9 mouse cellular contexts compared by ENCODE assay signal in genomic region chr2:136885579-136885978, GRCm38 (mm10). TPM values are rescaled to one million over a fixed set of nuclear protein-coding genes. Genes with fewer than 3 reads are reported as not detected.
DNase-seq lines count a peak whose midpoint lies in the region; ATAC-seq and TF ChIP-seq lines count a peak whose summit lies in the region.
"Had no signal": no experiment of that assay in that cellular context is flagged by ENCODE, and none has a peak within 500 bp of the region (broad histone marks: within the 10 kb centered on the region; RNA-seq: fewer than 3 reads in every experiment).

TSS of gene AL731706.2 (minus strand) at chr2:136885679.

- no peak for DNase-seq in forebrain, embryonic 10.5 days (ENCODE audit: extremely low spot score, low spot score)
- DNase-seq in forebrain, postnatal 0 days: no peak
- no peak for DNase-seq in T-cell, adult 2 months (ENCODE audit: low spot score)
- no peak for DNase-seq in ovary, adult 18-20 months (ENCODE audit: low spot score)
- no peak for DNase-seq in cerebellum, adult 2 months

- H3K9ac ChIP-seq in forebrain, postnatal 0 days: no peak within 1 kb of the TSS
- H3K9ac ChIP-seq in ES-Bruce4 (ENCODE audit: low read depth, poor library complexity, severe bottlenecking): no peak within 1 kb of the TSS
- H3K9ac ChIP-seq in heart, embryonic 11.5 days (ENCODE audit: low read depth, low read length): no peak within 1 kb of the TSS
- no peak within 1 kb of the TSS for H3K9ac ChIP-seq in liver, embryonic 12.5 days

- H3K27me3 ChIP-seq in forebrain, embryonic 10.5 days (ENCODE audit: poor library complexity, severe bottlenecking): no peaks in the 10 kb centered on the region
- no peaks in the 10 kb centered on the region for H3K27me3 ChIP-seq in forebrain, postnatal 0 days (ENCODE audit: insufficient read depth, low read length)
- H3K27me3 ChIP-seq in ES-Bruce4 (ENCODE audit: control insufficient read depth, insufficient read depth, low read length, poor library complexity, severe bottlenecking): no peaks in the 10 kb centered on the region
- no peaks in the 10 kb centered on the region for H3K27me3 ChIP-seq in heart, embryonic 11.5 days (ENCODE audit: control insufficient read depth, insufficient read depth, low read length)
- no peaks in the 10 kb centered on the region for H3K27me3 ChIP-seq in liver, embryonic 12.5 days (replicated peaks)
- H3K27me3 ChIP-seq in cerebellum, adult 2 months (ENCODE audit: control insufficient read depth, insufficient read depth, low read length): no peaks in the 10 kb centered on the region
- H3K27me3 ChIP-seq: megakaryocyte, embryonic 14.5 days had no signal

- no peak for TF ChIP-seq POLR2A in ES-Bruce4 (IDR thresholded peaks at IDR 0.05; ENCODE audit: insufficient read depth, low read length)
- no peak for TF ChIP-seq POLR2A in cerebellum, adult 2 months (IDR thresholded peaks at IDR 0.05; ENCODE audit: borderline replicate concordance, insufficient read depth, low read length)

- no peak within 1 kb of the TSS for H3K27ac ChIP-seq in forebrain, embryonic 10.5 days
- no peak within 1 kb of the TSS for H3K27ac ChIP-seq in forebrain, postnatal 0 days (ENCODE audit: low read depth, low read length)
- no peak within 1 kb of the TSS for H3K27ac ChIP-seq in ES-Bruce4 (ENCODE audit: insufficient read depth, low read length)
- no peak within 1 kb of the TSS for H3K27ac ChIP-seq in heart, embryonic 11.5 days (ENCODE audit: low read depth, low read length)
- no peak within 1 kb of the TSS for H3K27ac ChIP-seq in liver, embryonic 12.5 days
- H3K27ac ChIP-seq in cerebellum, adult 2 months (ENCODE audit: insufficient read depth, low read length): no peak within 1 kb of the TSS

- TF ChIP-seq EP300 in ES-Bruce4 (IDR thresholded peaks at IDR 0.05; ENCODE audit: insufficient read depth, low read depth, low read length): no peak

- peaks cover 5% of the 10 kb centered on the region; the same call in 1 of the 2 replicates for H3K4me1 ChIP-seq in forebrain, embryonic 10.5 days
- no peaks in the 10 kb centered on the region for H3K4me1 ChIP-seq in forebrain, postnatal 0 days (ENCODE audit: insufficient read depth)
- H3K4me1 ChIP-seq in ES-Bruce4 (ENCODE audit: control insufficient read depth, insufficient read depth, low read length): no peaks in the 10 kb centered on the region
- H3K4me1 ChIP-seq in heart, embryonic 11.5 days (ENCODE audit: control insufficient read depth, insufficient read depth, low read length): no peaks in the 10 kb centered on the region
- H3K4me1 ChIP-seq in liver, embryonic 12.5 days: peaks cover 16% of the 10 kb centered on the region
- peaks cover 2% of the 10 kb centered on the region; the same call in 1 of the 2 replicates for H3K4me1 ChIP-seq in cerebellum, adult 2 months (ENCODE audit: control insufficient read depth, insufficient read depth, low read length)

- no peak for ATAC-seq in forebrain, postnatal 0 days
- no peak for ATAC-seq in heart, embryonic 11.5 days (replicated peaks; ENCODE audit: insufficient number of reproducible peaks, low FRiP score, low TSS enrichment)
- no peak for ATAC-seq in liver, embryonic 12.5 days

- H3K4me2 ChIP-seq in forebrain, postnatal 0 days (ENCODE audit: low read depth): no peak within 1 kb of the TSS
- no peak within 1 kb of the TSS for H3K4me2 ChIP-seq in heart, embryonic 11.5 days
- no peak within 1 kb of the TSS for H3K4me2 ChIP-seq in liver, embryonic 12.5 days

- no peak for TF ChIP-seq CTCF in forebrain, postnatal 0 days (IDR thresholded peaks at IDR 0.05; ENCODE audit: low read depth)
- TF ChIP-seq CTCF in ES-Bruce4 (IDR thresholded peaks at IDR 0.05; ENCODE audit: low read depth, low read length): no peak
- TF ChIP-seq CTCF in cerebellum, adult 2 months (IDR thresholded peaks at IDR 0.05; ENCODE audit: borderline replicate concordance, insufficient read depth, low read depth, low read length): no peak

- no peak within 1 kb of the TSS for H3K4me3 ChIP-seq in forebrain, embryonic 10.5 days
- no peak within 1 kb of the TSS for H3K4me3 ChIP-seq in forebrain, postnatal 0 days (ENCODE audit: low read depth, low read length)
- no peak within 1 kb of the TSS for H3K4me3 ChIP-seq in ES-Bruce4 (ENCODE audit: low read depth, low read length)
- no peak within 1 kb of the TSS for H3K4me3 ChIP-seq in heart, embryonic 11.5 days (ENCODE audit: low read depth, low read length)
- H3K4me3 ChIP-seq in liver, embryonic 12.5 days: no peak within 1 kb of the TSS
- H3K4me3 ChIP-seq in cerebellum, adult 2 months (replicated peaks; ENCODE audit: insufficient read depth, low read depth, low read length): no peak within 1 kb of the TSS
- H3K4me3 ChIP-seq: megakaryocyte, embryonic 14.5 days had no signal

- WGBS in forebrain, embryonic 10.5 days: 92% methylated on average over 2 of the region's 2 CpGs
- 96% methylated on average over 2 of the region's 2 CpGs for WGBS in forebrain, postnatal 0 days
- 95% methylated on average over 2 of the region's 2 CpGs for WGBS in heart, embryonic 11.5 days (ENCODE audit: insufficient replicate concordance)
- WGBS in liver, embryonic 12.5 days (ENCODE audit: insufficient replicate concordance): 87% methylated on average over 2 of the region's 2 CpGs
- WGBS in cerebellum, adult 2 months: 95% methylated on average over 2 of the region's 2 CpGs

- H3K36me3 ChIP-seq in forebrain, embryonic 10.5 days (replicated peaks): peaks cover 59% of the 10 kb centered on the region
- H3K36me3 ChIP-seq in forebrain, postnatal 0 days (ENCODE audit: insufficient read depth): peaks cover 26% of the 10 kb centered on the region
- H3K36me3 ChIP-seq in ES-Bruce4 (ENCODE audit: control insufficient read depth, insufficient read depth, low read length, poor library complexity, severe bottlenecking): peaks cover 38% of the 10 kb centered on the region
- peaks cover 12% of the 10 kb centered on the region for H3K36me3 ChIP-seq in heart, embryonic 11.5 days (ENCODE audit: control insufficient read depth, insufficient read depth, low read length)
- peaks cover 44% of the 10 kb centered on the region for H3K36me3 ChIP-seq in liver, embryonic 12.5 days

- no peaks in the 10 kb centered on the region for H3K9me3 ChIP-seq in forebrain, embryonic 10.5 days
- H3K9me3 ChIP-seq in forebrain, postnatal 0 days (ENCODE audit: low read length): no peaks in the 10 kb centered on the region
- no peaks in the 10 kb centered on the region for H3K9me3 ChIP-seq in ES-Bruce4 (replicated peaks; ENCODE audit: control insufficient read depth, insufficient read depth, low read length, poor library complexity, severe bottlenecking)
- no peaks in the 10 kb centered on the region for H3K9me3 ChIP-seq in heart, embryonic 11.5 days (replicated peaks; ENCODE audit: control insufficient read depth, low read length)
- H3K9me3 ChIP-seq in liver, embryonic 12.5 days (replicated peaks): no peaks in the 10 kb centered on the region
- H3K9me3 ChIP-seq: megakaryocyte, embryonic 14.5 days had no signal

RNA-seq across cellular contexts. Expression of gene AL731706.2, which starts in this region (rescaled TPM):
- polyA plus RNA-seq in forebrain, embryonic 10.5 days (2016; fragmentation: Nextera tagmentation; extraction: Ambion mirVana): 34.8 and 41.4 TPM in 2 replicates
- not detected in 2 replicates for total RNA-seq in forebrain, postnatal 0 days (2014; rRNA removed)
- polyA plus RNA-seq in forebrain, postnatal 0 days (2015; fragmentation: Nextera tagmentation; extraction: Ambion mirVana): 8.4 and 16.0 TPM in 2 replicates
- polyA plus RNA-seq in ES-Bruce4 (2011; ENCODE audit: insufficient read depth, insufficient read length, low read depth, missing spikeins): 14.7 TPM in 1 of 2 replicates, not detected in the other
- 19.3 and 51.3 TPM in 2 replicates for polyA plus RNA-seq in heart, embryonic 11.5 days (2014; fragmentation: Nextera tagmentation; extraction: Ambion mirVana)
- polyA plus RNA-seq in liver, embryonic 12.5 days (2016; fragmentation: Nextera tagmentation; extraction: Ambion mirVana): 12.0 and 19.6 TPM in 2 replicates
- polyA plus RNA-seq in cerebellum, adult 2 months (2012; rRNA removed): 41.4 TPM in 1 of 2 replicates, not detected in the other
